Mouse (Mus musculus) stomach, postnatal 0 days (tissue): ENCODE measurements around the gene Colgalt1. TPM values are rescaled to one million over a fixed set of nuclear protein-coding genes. Genes with fewer than 3 reads are reported as not detected.
A peak's percentile ranks its signal among the peaks of the same experiment; 100 is the strongest.

Source experiments
- ATAC-seq: fragments of 200-750 bp; cut with Nextera tagmentation; 2 replicates; pipeline ENCODE4 v1.8.0; 2017; ENCODE audit not compliant: low FRiP score, low TSS enrichment
- DNase-seq: peaks from one replicate; pipeline ENCODE4 v3.0.0-alpha.2; 2016; ENCODE audit warnings: low spot score
- H3K27ac ChIP-seq: fragments of 300-500 bp; sonication (generic); replicated peaks from 2 replicates; pipeline ENCODE4 v1.5.1; 2014; ENCODE audit warnings: mild to moderate bottlenecking, control low read depth
- H3K27me3 ChIP-seq: fragments of 300-500 bp; sonication (generic); 2 replicates; pipeline ENCODE4 v1.6.1; 2014; ENCODE audit warnings: low read length; ENCODE audit not compliant: control insufficient read depth, insufficient read depth
- H3K36me3 ChIP-seq: fragments of 300-500 bp; sonication (generic); 2 replicates; pipeline ENCODE4 v1.6.1; 2014; ENCODE audit warnings: low read length, mixed read lengths; ENCODE audit not compliant: control insufficient read depth, insufficient read depth
- H3K4me1 ChIP-seq: fragments of 300-500 bp; sonication (generic); replicated peaks from 2 replicates; pipeline ENCODE4 v1.6.1; 2014; ENCODE audit warnings: antibody characterized with exemption; ENCODE audit not compliant: control insufficient read depth, insufficient read depth
- H3K4me2 ChIP-seq: fragments of 300-500 bp; sonication (generic); replicated peaks from 2 replicates; pipeline ENCODE4 v1.6.1; 2014; ENCODE audit warnings: low read depth, mild to moderate bottlenecking, control low read depth, moderate library complexity
- H3K4me3 ChIP-seq: fragments of 300-500 bp; sonication (generic); 2 replicates; pipeline ENCODE4 v1.5.1; 2014; ENCODE audit warnings: low read depth, low read length, control low read depth
- H3K9ac ChIP-seq: fragments of 300-500 bp; sonication (generic); 2 replicates; pipeline ENCODE4 v1.6.1; 2014; ENCODE audit warnings: mild to moderate bottlenecking, low read length, control low read depth, mixed read lengths
- H3K9me3 ChIP-seq: fragments of 300-500 bp; sonication (generic); 2 replicates; pipeline ENCODE4 v1.6.1; 2016; ENCODE audit warnings: low read length; ENCODE audit not compliant: control insufficient read depth
- CTCF ChIP-seq: IDR thresholded peaks from 2 replicates; pipeline ENCODE4 v1.5.1; 2016; ENCODE audit warnings: antibody characterized with exemption, low read depth, mild to moderate bottlenecking, moderate library complexity
- EP300 ChIP-seq: optimal IDR thresholded peaks from 2 replicates; pipeline ENCODE3; 2016; ENCODE audit warnings: antibody characterized with exemption
- WGBS: fragments of 180-500 bp; shearing (Covaris S2); extraction: QIAGEN DNeasy Blood & Tissue Kit; methylation state at CpG from one replicate; pipeline ENCODE4 v1.1.7; 2014; 5-methylcytosine and 5-hydroxymethylcytosine counted together
- polyA plus RNA-seq: library from polyadenylated mRNA; unstranded; fragments of >200 nt; fragmentation: Nextera tagmentation; extraction: Ambion mirVana; gene quantifications from 2 replicates; pipeline ENCODE4 v1.2.1, GENCODE M21; 2015

Colgalt1 gene
- polyA plus RNA-seq, 1 experiment from 2014 or later: 41.1 TPM

DNA sequence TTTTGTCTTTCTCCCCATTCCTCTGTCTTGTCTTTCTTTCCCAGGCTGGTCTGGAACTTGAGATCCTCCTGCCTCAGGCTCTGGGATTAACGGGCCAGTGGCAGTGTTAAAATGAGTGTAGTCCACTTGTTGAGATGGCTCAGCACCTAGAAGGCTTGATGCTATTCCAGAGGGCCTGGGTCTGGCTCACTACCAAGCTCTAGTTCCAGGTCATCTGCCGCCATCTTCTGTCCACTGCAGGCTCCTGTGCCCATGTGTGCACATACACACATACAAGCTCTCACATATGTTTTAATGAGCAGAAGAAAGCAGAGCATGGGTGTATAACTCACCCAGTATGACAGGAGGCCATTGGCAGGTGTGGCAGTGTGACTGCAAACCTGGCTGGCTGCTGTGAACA is 38.7 kb upstream of the Colgalt1 start:
- TF ChIP-seq CTCF (peak; percentile 38; the same call in 1 of the 2 replicates), EP300 (no peak)
- Histone ChIP-seq H3K27me3 (no peaks in the 10 kb centered on the region), H3K27ac (peak overlapping the region; percentile 56), H3K4me1 (peaks cover 4% of the 10 kb centered on the region; the same call in 1 of the 2 replicates), H3K9ac (no peak overlapping the region), H3K36me3 (no peaks in the 10 kb centered on the region), H3K4me2 (no peak overlapping the region), H3K4me3 (no peak overlapping the region), H3K9me3 (no peaks in the 10 kb centered on the region)
- 67% methylated on average over 2 of the region's 2 CpGs for WGBS
- DNase-seq (no peak), ATAC-seq (no peak)

- TF ChIP-seq EP300: no peak
- no peak for TF ChIP-seq CTCF
- H3K4me2 ChIP-seq: peak overlapping the region; percentile 17; the same call in 1 of the 2 replicates
- H3K27me3 ChIP-seq: no peaks in the 10 kb centered on the region
- H3K36me3 ChIP-seq: no peaks in the 10 kb centered on the region
- ATAC-seq (no peak), DNase-seq (peak; percentile 93)
- H3K27ac ChIP-seq: peak overlapping the region; percentile 70
- H3K4me1 ChIP-seq: peaks cover 4% of the 10 kb centered on the region; the same call in 1 of the 2 replicates
- 63% methylated on average over 9 of the region's 9 CpGs for WGBS
- H3K9ac ChIP-seq: no peak overlapping the region
- no peak overlapping the region for H3K4me3 ChIP-seq
- no peaks in the 10 kb centered on the region for H3K9me3 ChIP-seq
Measured at GRCm38 (mm10) chr8:71572847-71573633, 37.8 kb upstream of the Colgalt1 start.

GRCm38 (mm10) chr8:71574426-71574825 is 36.4 kb upstream of the Colgalt1 start:
- no peaks in the 10 kb centered on the region; the same call in 1 of the 2 replicates for H3K4me1 ChIP-seq
- H3K4me2 ChIP-seq: no peak overlapping the region
- no peak overlapping the region for H3K27ac ChIP-seq
- H3K4me3 ChIP-seq: no peak overlapping the region
- 64% methylated on average over 7 of the region's 7 CpGs for WGBS
- no peak for ATAC-seq
- TF ChIP-seq EP300: no peak
- TF ChIP-seq CTCF: no peak
- H3K9ac ChIP-seq: no peak overlapping the region
- no peaks in the 10 kb centered on the region for H3K9me3 ChIP-seq
- no peak for DNase-seq
- H3K36me3 ChIP-seq: no peaks in the 10 kb centered on the region
- no peaks in the 10 kb centered on the region for H3K27me3 ChIP-seq

GRCm38 (mm10) chr8:71575020-71575419 is 35.8 kb upstream of the Colgalt1 start:
- Histone ChIP-seq H3K9me3 (no peaks in the 10 kb centered on the region), H3K4me3 (no peak overlapping the region), H3K4me2 (no peak overlapping the region), H3K27ac (no peak overlapping the region), H3K36me3 (no peaks in the 10 kb centered on the region), H3K4me1 (no peaks in the 10 kb centered on the region; the same call in 1 of the 2 replicates), H3K27me3 (no peaks in the 10 kb centered on the region), H3K9ac (no peak overlapping the region)
- no peak for TF ChIP-seq EP300
- no peak for TF ChIP-seq CTCF
- no peak for ATAC-seq
- 37% methylated on average over 1 of the region's 1 CpGs for WGBS
- no peak for DNase-seq

DNA sequence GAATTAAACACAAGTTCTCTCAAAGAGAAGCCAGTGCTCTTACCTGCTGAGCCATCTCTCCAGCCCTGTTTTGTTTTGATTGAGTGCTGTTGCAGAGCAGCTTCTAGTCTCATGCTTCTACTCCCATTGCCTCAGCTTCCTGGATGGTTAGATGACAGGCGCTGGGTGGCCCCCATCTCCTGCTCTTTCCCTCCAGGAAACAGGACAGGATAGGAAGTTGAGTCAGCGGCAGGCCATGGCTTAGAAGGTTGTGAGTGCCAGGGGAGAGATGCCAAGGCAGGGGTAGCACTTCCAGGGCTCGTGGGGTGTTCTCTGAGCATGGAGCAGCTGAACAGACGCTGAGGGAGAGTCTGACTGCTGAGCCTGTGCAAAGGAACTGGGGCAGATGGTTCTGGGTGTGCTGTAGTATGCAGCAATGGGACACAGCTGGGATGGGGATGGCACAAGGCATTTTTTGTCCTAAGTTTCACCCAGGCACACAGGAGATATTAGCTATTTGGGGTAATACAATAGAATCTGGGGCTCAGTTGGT is 32.9 kb upstream of the Colgalt1 start:
- no peaks in the 10 kb centered on the region for H3K27me3 ChIP-seq
- H3K4me3 ChIP-seq: no peak overlapping the region
- no peaks in the 10 kb centered on the region for H3K36me3 ChIP-seq
- H3K9ac ChIP-seq: no peak overlapping the region
- H3K27ac ChIP-seq: no peak overlapping the region
- TF ChIP-seq EP300 (no peak), CTCF (no peak)
- WGBS: 70% methylated on average over 4 of the region's 4 CpGs
- no peaks in the 10 kb centered on the region for H3K9me3 ChIP-seq
- H3K4me2 ChIP-seq: no peak overlapping the region
- no peaks in the 10 kb centered on the region; the same call in none of the 2 replicates for H3K4me1 ChIP-seq
- DNase-seq (no peak), ATAC-seq (no peak)

- Histone ChIP-seq H3K4me2 (no peak overlapping the region), H3K36me3 (no peaks in the 10 kb centered on the region), H3K27ac (no peak overlapping the region), H3K9me3 (no peaks in the 10 kb centered on the region), H3K4me3 (no peak overlapping the region), H3K4me1 (no peaks in the 10 kb centered on the region; the same call in 1 of the 2 replicates), H3K9ac (no peak overlapping the region), H3K27me3 (no peaks in the 10 kb centered on the region)
- DNase-seq (no peak), ATAC-seq (no peak)
- TF ChIP-seq EP300 (no peak), CTCF (no peak)
- 59% methylated on average over 1 of the region's 1 CpGs for WGBS
Measured at GRCm38 (mm10) chr8:71579009-71579408, 31.8 kb upstream of the Colgalt1 start.
